Mouse (Mus musculus) forebrain, postnatal 0 days (tissue): Measurements from ENCODE around the gene Ampd3. TPM values are rescaled to one million over a fixed set of nuclear protein-coding genes. Genes with fewer than 3 reads are reported as not detected.

Experiments
- ATAC-seq: fragments of 200-750 bp; cut with Nextera tagmentation; 2 replicates; pipeline ENCODE4 v1.8.0; 2017; ENCODE audit warnings: mild to moderate bottlenecking, moderate library complexity
- DNase-seq: peaks from one replicate; pipeline ENCODE4 v3.0.0-alpha.2; 2015
- H3K27ac ChIP-seq: fragments of 300-500 bp; sonication (generic); 2 replicates; pipeline ENCODE4 v1.5.1; 2014; ENCODE audit warnings: low read depth, mild to moderate bottlenecking, antibody characterized with exemption, low read length, moderate library complexity, mixed read lengths
- H3K27me3 ChIP-seq: fragments of 300-500 bp; sonication (generic); 2 replicates; pipeline ENCODE4 v1.6.1; 2014; ENCODE audit warnings: mild to moderate bottlenecking, low read length, mixed read lengths; ENCODE audit not compliant: insufficient read depth
- H3K36me3 ChIP-seq: fragments of 300-500 bp; sonication (generic); 2 replicates; pipeline ENCODE4 v1.6.1; 2014; ENCODE audit warnings: mild to moderate bottlenecking, moderate library complexity; ENCODE audit not compliant: insufficient read depth
- H3K4me1 ChIP-seq: fragments of 300-500 bp; sonication (generic); 2 replicates; pipeline ENCODE4 v1.6.1; 2014; ENCODE audit warnings: antibody characterized with exemption; ENCODE audit not compliant: insufficient read depth
- H3K4me2 ChIP-seq: fragments of 300-500 bp; sonication (generic); 2 replicates; pipeline ENCODE4 v1.6.1; 2014; ENCODE audit warnings: low read depth, mild to moderate bottlenecking, moderate library complexity
- H3K4me3 ChIP-seq: fragments of 300-500 bp; sonication (generic); 2 replicates; pipeline ENCODE4 v1.5.1; 2014; ENCODE audit warnings: low read depth, low read length, mixed read lengths
- H3K9ac ChIP-seq: fragments of 300-500 bp; sonication (generic); 2 replicates; pipeline ENCODE4 v1.6.1; 2014; ENCODE audit warnings: mild to moderate bottlenecking
- H3K9me3 ChIP-seq: fragments of 300-500 bp; sonication (generic); 2 replicates; pipeline ENCODE4 v1.6.1; 2016; ENCODE audit warnings: low read length
- CTCF ChIP-seq: sonication (generic); IDR thresholded peaks from 2 replicates; pipeline ENCODE4 v1.5.1; 2016; ENCODE audit warnings: antibody characterized with exemption, control low read depth, low read depth
- WGBS: fragments of 180-500 bp; shearing (Covaris S2); extraction: QIAGEN DNeasy Blood & Tissue Kit; methylation state at CpG from one replicate; pipeline ENCODE4 v1.1.7; 2014; 5-methylcytosine and 5-hydroxymethylcytosine counted together
- polyA plus RNA-seq: library from polyadenylated mRNA; unstranded; fragments of >200 nt; fragmentation: Nextera tagmentation; extraction: Ambion mirVana; gene quantifications from 2 replicates; pipeline ENCODE4 v1.2.1, GENCODE M21; 2015
- total RNA-seq: library from RNA; depleted of rRNA; stranded (reverse); fragments of >200 nt; gene quantifications from 2 replicates; pipeline ENCODE4 v1.2.3, GENCODE M21; 2014

The Ampd3 gene
- total and polyA plus RNA-seq, 2 experiments from 2014 or later, result 8.6 to 11.0 TPM

DNA sequence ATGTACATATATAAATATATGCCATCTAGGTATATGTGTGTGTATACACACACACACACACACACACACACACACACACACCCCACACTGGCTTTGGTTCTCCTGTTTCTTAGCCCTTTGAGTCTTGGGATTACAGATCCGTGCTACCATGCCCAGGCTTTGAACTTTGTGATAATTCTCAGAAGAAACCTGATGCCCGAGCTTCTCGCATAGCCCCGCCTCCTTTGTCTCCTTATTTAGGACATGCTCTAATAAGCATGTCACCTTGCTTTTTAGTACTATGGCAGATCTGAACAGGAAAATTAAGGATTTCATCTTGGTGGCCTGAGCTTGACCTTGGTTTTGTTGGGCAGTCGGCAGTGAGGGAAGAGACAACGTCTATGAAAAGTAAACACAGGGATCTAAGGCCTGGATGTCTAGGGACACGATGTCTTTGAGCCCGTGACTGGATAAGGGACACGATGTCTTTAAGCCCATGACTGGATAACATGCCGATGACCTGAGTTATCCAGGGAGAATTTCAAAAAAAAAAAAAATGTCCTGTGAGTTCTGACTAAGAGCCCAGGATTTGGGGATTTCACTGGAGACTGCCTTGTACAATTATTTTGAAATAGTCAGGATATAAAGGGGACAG, 15.0 kb downstream of the Ampd3 start:
- DNase-seq (no peak), ATAC-seq (no peak)
- no peak for TF ChIP-seq CTCF
- Histone ChIP-seq H3K4me2 (no peak overlapping the region), H3K4me1 (no peaks in the 10 kb centered on the region), H3K9ac (no peak overlapping the region), H3K4me3 (no peak overlapping the region), H3K9me3 (no peaks in the 10 kb centered on the region), H3K27me3 (no peaks in the 10 kb centered on the region), H3K27ac (no peak overlapping the region), H3K36me3 (0 out of 2 replicates have a peak, but pooled peaks cover 3% of the 10 kb centered on the region)
- WGBS, result 47% methylated on average over 10 of the region's 10 CpGs

DNA sequence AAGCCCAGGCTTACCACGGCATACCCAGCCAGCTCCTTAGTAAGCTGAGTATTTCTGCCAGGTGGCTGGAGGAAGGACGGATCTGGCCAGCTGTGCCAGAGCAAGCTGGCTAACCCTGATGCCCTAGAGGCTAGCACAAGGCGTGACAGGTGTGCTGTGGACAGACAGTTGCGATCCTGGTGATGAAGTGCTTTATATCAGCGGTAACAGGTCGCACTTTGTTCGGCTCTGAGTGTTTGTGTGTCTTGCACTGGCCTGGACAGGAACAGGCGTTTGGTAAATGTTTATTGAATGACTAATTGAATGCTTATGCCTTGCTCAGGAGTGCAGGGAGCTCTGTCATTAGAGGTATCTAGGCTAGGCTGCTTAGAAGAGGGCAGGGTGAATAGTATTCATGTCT, 17.0 kb downstream of the Ampd3 start:
- Histone ChIP-seq H3K9me3 (no peaks in the 10 kb centered on the region), H3K4me3 (no peak overlapping the region), H3K4me1 (no peaks in the 10 kb centered on the region), H3K27ac (no peak overlapping the region), H3K27me3 (no peaks in the 10 kb centered on the region), H3K4me2 (no peak overlapping the region), H3K9ac (no peak overlapping the region), H3K36me3 (no peaks in the 10 kb centered on the region)
- no peak for DNase-seq
- 72% methylated on average over 8 of the region's 8 CpGs for WGBS
- no peak for TF ChIP-seq CTCF
- no peak for ATAC-seq

DNA sequence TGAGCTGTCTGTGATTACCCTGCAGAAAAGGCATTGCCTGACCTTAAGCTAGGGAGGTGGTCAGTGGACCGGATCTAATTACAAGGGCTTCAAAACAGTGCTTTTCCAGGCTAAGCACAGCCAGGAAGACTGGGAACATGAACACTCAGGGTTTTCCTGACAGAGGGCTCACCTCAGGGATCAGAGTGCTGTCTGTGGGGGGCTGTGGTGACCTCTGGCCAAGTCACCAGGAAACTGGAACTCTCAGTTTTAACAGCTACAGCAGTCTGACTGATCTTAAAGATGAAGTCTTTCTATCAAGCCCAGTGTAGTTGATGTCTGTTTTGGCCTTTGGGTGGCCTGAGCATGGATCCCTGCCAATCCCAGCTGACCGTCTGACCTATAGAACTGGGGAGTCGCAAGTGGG, 17.7 kb downstream of the Ampd3 start:
- no peak for TF ChIP-seq CTCF
- DNase-seq, result no peak
- Histone ChIP-seq H3K4me3 (no peak overlapping the region), H3K9me3 (no peaks in the 10 kb centered on the region), H3K4me1 (no peaks in the 10 kb centered on the region), H3K4me2 (no peak overlapping the region), H3K27me3 (no peaks in the 10 kb centered on the region), H3K9ac (no peak overlapping the region), H3K36me3 (no peaks in the 10 kb centered on the region), H3K27ac (no peak overlapping the region)
- no peak for ATAC-seq
- WGBS, result 69% methylated on average over 3 of the region's 3 CpGs

DNA sequence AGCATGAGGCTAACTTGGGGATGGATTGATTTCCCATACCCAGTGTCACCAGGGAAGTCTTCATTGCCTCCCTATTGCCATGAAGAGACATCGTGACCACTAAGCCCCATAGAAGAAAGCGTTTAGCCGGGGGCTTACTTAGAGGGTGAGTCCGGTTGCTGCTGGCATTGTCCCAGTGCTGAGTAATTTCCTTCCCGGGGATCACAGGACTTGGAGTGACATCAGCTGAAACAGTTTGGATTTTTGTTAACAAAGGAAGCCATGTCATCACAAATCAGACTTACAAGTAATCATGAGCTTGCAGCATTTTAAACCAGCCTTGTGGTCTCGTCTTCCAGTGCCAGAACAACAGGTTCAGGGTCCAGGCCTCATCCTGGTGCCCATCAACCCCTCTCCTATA, 19.3 kb downstream of the Ampd3 start:
- DNase-seq (no peak), ATAC-seq (no peak)
- no peaks in the 10 kb centered on the region for H3K4me1 ChIP-seq
- no peak overlapping the region for H3K4me3 ChIP-seq
- H3K9me3 ChIP-seq, result no peaks in the 10 kb centered on the region
- no peak overlapping the region for H3K27ac ChIP-seq
- WGBS, result 55% methylated on average over 6 of the region's 6 CpGs
- no peaks in the 10 kb centered on the region for H3K27me3 ChIP-seq
- no peak overlapping the region for H3K4me2 ChIP-seq
- TF ChIP-seq CTCF, result no peak
- no peaks in the 10 kb centered on the region for H3K36me3 ChIP-seq
- H3K9ac ChIP-seq, result no peak overlapping the region

DNA sequence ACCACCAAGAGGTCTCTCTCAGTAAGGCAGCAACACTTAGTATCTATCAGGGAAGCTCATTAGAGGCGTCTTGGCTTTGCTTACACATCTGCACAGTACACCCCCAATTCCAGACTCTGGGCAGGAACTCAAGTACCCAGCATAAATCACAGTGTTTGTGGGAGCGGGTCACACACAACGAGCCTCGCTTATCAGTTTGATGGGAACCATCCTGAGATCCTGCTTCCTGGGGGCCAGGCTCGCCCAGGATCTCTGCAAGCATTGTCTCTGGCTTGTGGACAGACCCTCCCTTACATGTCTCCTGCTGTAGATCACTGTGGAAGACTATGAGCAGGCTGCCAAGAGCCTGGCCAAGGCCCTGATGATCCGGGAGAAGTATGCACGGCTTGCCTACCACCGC, 22.9 kb downstream of the Ampd3 start:
- H3K27ac ChIP-seq, result no peak overlapping the region
- ATAC-seq (no peak), DNase-seq (no peak)
- H3K27me3 ChIP-seq, result no peaks in the 10 kb centered on the region
- 88% methylated on average over 8 of the region's 8 CpGs for WGBS
- H3K4me2 ChIP-seq, result no peak overlapping the region
- H3K4me3 ChIP-seq, result no peak overlapping the region
- TF ChIP-seq CTCF, result no peak
- no peak overlapping the region for H3K9ac ChIP-seq
- H3K9me3 ChIP-seq, result no peaks in the 10 kb centered on the region
- H3K4me1 ChIP-seq, result no peaks in the 10 kb centered on the region
- H3K36me3 ChIP-seq, result no peaks in the 10 kb centered on the region

DNA sequence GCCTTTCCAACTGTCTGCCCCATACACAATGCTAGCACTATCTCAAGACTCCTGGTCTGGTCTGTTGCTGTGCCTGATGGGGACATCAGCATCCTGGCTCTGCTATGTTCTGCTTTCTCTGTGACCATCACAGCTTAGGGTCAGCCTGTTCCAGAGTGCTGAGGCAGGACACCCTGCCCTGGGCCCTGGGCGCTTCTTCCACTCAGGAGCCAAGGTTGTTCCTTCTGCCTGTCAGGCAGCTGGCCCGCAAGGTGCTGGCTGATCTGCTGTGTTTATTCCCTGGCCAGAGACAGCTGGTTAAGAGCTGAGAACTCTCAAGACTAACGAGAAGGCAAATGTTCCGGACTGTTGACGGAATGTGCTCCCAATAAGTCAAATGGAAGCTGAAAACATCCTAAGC, 24.2 kb downstream of the Ampd3 start:
- TF ChIP-seq CTCF, result no peak
- ATAC-seq, result no peak
- Histone ChIP-seq H3K27me3 (no peaks in the 10 kb centered on the region), H3K36me3 (no peaks in the 10 kb centered on the region), H3K27ac (no peak overlapping the region), H3K4me1 (no peaks in the 10 kb centered on the region), H3K4me3 (no peak overlapping the region), H3K9me3 (no peaks in the 10 kb centered on the region), H3K4me2 (no peak overlapping the region), H3K9ac (no peak overlapping the region)
- WGBS, result 76% methylated on average over 5 of the region's 5 CpGs
- no peak for DNase-seq

DNA sequence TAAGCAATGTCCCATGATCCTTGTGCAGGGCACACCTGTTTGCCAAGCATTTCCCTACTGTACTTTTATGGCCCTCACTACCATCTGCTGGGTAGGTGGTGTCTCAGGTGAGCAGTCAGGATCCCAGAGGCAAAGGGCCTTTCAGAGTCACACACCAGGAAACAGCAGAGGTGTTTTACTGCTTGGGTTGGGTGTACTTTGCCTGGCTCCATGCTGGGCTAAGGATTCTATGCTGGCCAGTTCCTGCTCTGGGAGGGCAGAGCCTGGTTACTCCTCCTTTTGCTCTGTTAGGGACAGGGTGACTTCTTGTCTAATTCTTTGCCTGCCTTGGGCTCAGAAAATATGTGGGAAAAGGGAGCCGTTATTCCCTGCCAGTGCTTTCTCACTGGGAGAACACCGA, 24.8 kb downstream of the Ampd3 start:
- no peak for TF ChIP-seq CTCF
- Histone ChIP-seq H3K4me1 (no peaks in the 10 kb centered on the region), H3K36me3 (no peaks in the 10 kb centered on the region), H3K9ac (no peak overlapping the region), H3K27me3 (no peaks in the 10 kb centered on the region), H3K4me2 (no peak overlapping the region), H3K9me3 (no peaks in the 10 kb centered on the region), H3K27ac (no peak overlapping the region), H3K4me3 (no peak overlapping the region)
- 84% methylated on average over 2 of the region's 2 CpGs for WGBS
- DNase-seq (no peak), ATAC-seq (no peak)

DNA sequence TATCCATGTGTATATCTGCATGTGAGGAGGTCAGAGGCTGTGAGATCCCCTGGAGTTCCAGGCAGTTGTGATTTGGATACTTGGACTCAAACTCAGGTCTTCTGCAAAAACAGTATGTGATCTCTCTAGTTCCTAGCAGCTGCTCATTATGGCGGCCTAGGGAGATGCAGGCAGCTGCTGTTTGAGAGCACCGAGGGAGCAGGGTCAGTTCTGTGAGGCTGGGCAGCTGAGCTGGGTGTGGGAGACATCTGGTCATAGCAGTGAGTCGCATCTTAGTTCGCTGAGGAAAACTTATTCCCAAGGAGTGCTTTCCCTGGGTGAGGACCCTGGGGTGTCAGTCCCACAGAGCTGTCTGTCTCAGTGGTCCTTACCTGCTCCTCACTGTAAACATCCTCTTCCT, 26.7 kb downstream of the Ampd3 start:
- no peak for TF ChIP-seq CTCF
- no peaks in the 10 kb centered on the region for H3K27me3 ChIP-seq
- H3K27ac ChIP-seq, result no peak overlapping the region
- no peak overlapping the region for H3K4me2 ChIP-seq
- no peaks in the 10 kb centered on the region for H3K4me1 ChIP-seq
- 74% methylated on average over 4 of the region's 4 CpGs for WGBS
- no peaks in the 10 kb centered on the region for H3K9me3 ChIP-seq
- H3K36me3 ChIP-seq, result no peaks in the 10 kb centered on the region
- DNase-seq (no peak), ATAC-seq (no peak)
- no peak overlapping the region for H3K9ac ChIP-seq
- H3K4me3 ChIP-seq, result no peak overlapping the region
